Mouse (Mus musculus) hindbrain, embryonic 13.5 days (tissue): ENCODE measurements at regions not wholly inside any gene's neighbourhood (a gene's known extent, or its start where the extent isn't known, plus 50 kb on each side); places are given as distances from the start of the nearest gene placed in this dataset.

Experiments
- ATAC-seq: fragments of 200-750 bp; cut with Nextera tagmentation; 2 replicates; pipeline ENCODE4 v1.8.0; 2017; ENCODE audit warnings: moderate TSS enrichment; ENCODE audit not compliant: low FRiP score
- H3K27ac ChIP-seq: fragments of 300-500 bp; sonication (generic); 2 replicates; pipeline ENCODE4 v1.5.1; 2015; ENCODE audit warnings: inconsistent platforms, mild to moderate bottlenecking, moderate library complexity
- H3K27me3 ChIP-seq: fragments of 300-500 bp; sonication (generic); 2 replicates; pipeline ENCODE4 v1.6.1; 2015; ENCODE audit warnings: mild to moderate bottlenecking, inconsistent platforms
- H3K36me3 ChIP-seq: fragments of 300-500 bp; sonication (generic); 2 replicates; pipeline ENCODE4 v1.6.1; 2015; ENCODE audit warnings: mild to moderate bottlenecking, inconsistent platforms
- H3K4me1 ChIP-seq: fragments of 300-500 bp; sonication (generic); replicated peaks from 2 replicates; pipeline ENCODE4 v1.6.1; 2015; ENCODE audit warnings: inconsistent platforms
- H3K4me2 ChIP-seq: fragments of 300-500 bp; sonication (generic); 2 replicates; pipeline ENCODE4 v1.6.1; 2015; ENCODE audit warnings: inconsistent platforms, mild to moderate bottlenecking, moderate library complexity
- H3K4me3 ChIP-seq: fragments of 300-500 bp; sonication (generic); 2 replicates; pipeline ENCODE4 v1.5.1; 2015; ENCODE audit warnings: mild to moderate bottlenecking, inconsistent platforms
- H3K9ac ChIP-seq: fragments of 300-500 bp; sonication (generic); 2 replicates; pipeline ENCODE4 v1.6.1; 2015; ENCODE audit warnings: mild to moderate bottlenecking, inconsistent platforms
- H3K9me3 ChIP-seq: fragments of 300-500 bp; sonication (generic); 2 replicates; pipeline ENCODE4 v1.6.1; 2016; ENCODE audit warnings: inconsistent platforms
- WGBS: fragments of 180-500 bp; shearing (Covaris S2); methylation state at CpG from one replicate; pipeline ENCODE4 v1.1.7; 2015; 5-methylcytosine and 5-hydroxymethylcytosine counted together

DNA sequence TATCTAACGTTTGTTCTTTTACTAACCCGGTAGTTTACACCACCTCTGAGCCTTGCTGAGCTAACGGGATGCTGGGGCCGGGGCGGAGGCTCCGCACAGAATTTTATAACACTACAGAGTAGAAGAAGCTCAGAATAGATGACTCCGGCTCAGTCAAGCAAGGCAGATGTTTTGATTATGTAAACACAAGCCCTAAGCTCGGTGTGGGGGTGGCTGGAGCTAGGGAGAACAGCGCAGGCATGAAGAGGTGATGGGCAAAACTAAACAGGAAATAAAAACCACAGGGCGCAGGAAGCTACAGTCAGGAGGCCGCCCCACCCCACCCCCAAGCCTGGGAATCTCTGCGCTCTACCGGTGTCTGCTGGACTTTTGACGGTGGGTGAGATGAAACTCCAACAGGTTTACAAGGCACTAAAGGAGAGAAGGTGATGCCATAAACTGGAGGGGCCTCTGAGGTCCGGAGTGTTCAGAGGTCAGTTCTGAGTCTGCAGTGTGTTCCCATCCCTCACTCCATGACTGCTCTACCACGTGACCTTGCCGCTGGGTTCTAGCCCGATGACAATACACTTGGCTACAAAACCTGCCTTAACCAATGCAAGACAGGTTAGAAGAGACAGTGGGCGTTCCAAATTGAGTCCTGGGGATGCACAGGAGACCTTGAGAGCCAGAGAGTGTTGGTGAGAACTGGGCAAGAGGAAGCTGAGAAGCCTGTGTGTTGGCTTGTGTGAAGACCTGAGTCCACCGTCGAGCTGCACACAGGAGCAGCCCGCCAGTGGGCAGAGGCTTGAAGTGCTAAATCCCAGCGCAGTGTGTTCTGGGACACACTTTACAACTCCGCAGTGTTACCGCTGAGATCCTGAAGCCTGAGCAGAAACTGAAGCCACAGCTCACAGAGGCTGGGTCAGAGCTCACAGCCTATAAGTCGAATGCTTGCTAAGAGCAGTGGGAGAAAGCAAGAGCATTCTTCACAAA lies 141.9 kb downstream of the Ptpru start:
- no peak overlapping the region for H3K27ac ChIP-seq
- H3K4me2 ChIP-seq: no peak overlapping the region
- 79% methylated on average over 26 of the region's 26 CpGs for WGBS
- H3K4me3 ChIP-seq: no peak overlapping the region
- no peaks in the 10 kb centered on the region for H3K27me3 ChIP-seq
- no peak overlapping the region for H3K9ac ChIP-seq
- H3K4me1 ChIP-seq: no peaks in the 10 kb centered on the region
- H3K9me3 ChIP-seq: no peaks in the 10 kb centered on the region
- no peaks in the 10 kb centered on the region for H3K36me3 ChIP-seq
- ATAC-seq: no peak
